Mouse (Mus musculus): Measurements from ENCODE around the gene Slx4ip. TPM values are rescaled to one million over a fixed set of nuclear protein-coding genes. Genes with fewer than 3 reads are reported as not detected.
"Not testable (repeated sequence)": the region's sequence is repeated elsewhere in the genome, so short reads cannot be mapped to it uniquely, and the experiment has no call there.

Gene Slx4ip
- total RNA-seq (2021), result 1 to 10 TPM; 2.7 TPM
- long read RNA-seq, experiment 1, result 0 reads
- long read RNA-seq, experiment 2, result 0 reads

DNA sequence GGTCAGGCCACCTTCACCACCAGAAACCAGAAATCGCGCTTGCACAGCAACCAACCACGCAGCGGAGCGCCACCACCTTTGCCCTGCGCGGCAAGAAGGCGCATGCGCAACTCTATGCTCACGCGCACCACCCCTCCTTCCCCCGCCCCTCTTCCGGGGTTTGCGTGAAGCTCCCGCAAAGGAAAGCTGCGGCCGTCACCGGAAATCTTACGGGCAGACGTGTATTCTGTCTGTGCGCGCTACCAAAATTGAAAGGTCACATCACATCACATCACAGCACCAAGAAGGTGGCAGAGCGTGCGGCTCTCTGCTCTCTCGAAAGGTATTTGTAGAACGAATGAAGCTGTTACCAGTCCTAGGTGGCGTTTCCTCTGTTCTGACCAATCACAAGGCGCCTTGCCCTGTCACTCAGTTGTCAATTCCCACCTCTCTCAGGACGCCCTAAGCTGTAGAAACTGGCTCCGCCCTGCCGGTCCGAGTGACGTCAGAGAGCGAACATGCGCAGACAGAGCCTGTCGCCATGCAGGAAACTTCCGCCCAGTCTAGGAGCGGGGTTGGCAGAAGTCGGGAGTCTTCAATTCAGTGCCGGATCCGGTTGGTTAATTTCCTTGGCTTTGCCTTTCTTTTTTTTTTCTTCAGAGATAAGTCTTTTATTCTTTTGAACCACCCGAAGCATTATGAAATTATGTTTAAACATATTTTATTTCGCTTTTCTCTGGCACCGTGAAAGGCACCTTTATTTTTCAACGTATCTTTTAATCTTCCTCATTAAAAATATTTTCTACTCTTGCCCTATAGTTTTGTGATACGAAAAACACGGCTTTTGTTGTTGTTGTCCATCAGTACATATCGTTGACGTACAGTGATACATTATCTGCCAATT, at the start of gene Slx4ip, which contains the start of the genes AL731706.1 and Mkks:
TSS of gene Slx4ip (plus strand) at position 151 of the 883 bp plus-strand sequence.
TSS of gene AL731706.1 (minus strand) at position 322 of the 883 bp plus-strand sequence.
TSS of gene Mkks (minus strand) at position 322 of the 883 bp plus-strand sequence.
- peak; percentile 100 for DNase-seq (ENCODE audit: low spot score)

GRCm38 (mm10) chr2:136850366-136850765, 40.7 kb upstream of the Slx4ip start:
- no peak for DNase-seq (ENCODE audit: low spot score)

- DNase-seq (ENCODE audit: low spot score), result no peak
These were observed 36.3 kb upstream of the Slx4ip start for GRCm38 (mm10) chr2:136854543-136855388.

GRCm38 (mm10) chr2:136885579-136885978, 5.4 kb upstream of the Slx4ip start, which contains the start of gene AL731706.2:
Gene AL731706.2 (minus strand): TSS chr2:136885679.
- DNase-seq (ENCODE audit: low spot score), result no peak

DNA sequence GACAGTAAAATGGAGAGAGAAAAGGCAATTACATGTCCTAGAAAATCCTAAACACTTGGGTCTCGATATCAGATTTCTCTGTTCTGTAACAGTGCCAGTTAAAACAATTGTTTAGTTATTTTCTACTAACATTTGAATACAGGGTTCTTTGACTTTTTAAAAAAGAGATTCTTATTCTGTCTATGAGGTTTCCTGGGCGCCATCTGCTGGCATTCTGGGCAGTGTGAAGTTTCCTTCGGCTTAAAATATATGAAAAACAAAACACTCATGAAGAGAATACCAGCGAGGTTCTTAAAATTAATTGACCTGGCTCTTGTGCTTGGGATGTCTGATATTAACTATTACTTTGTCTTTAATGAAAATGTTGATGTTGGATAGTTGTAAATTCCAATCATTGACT, 4.2 kb upstream of the Slx4ip start:
- DNase-seq (ENCODE audit: low spot score), result no peak

- not testable (repeated sequence) for DNase-seq (ENCODE audit: low spot score)
These were observed 326 bp upstream of the Slx4ip start for GRCm38 (mm10) chr2:136890716-136891067.

GRCm38 (mm10) chr2:136891951-136892371, 943 bp downstream of the Slx4ip start:
- DNase-seq (ENCODE audit: low spot score), result peak; percentile 98

- DNase-seq (ENCODE audit: low spot score), result no peak
These were observed 3.5 kb downstream of the Slx4ip start for GRCm38 (mm10) chr2:136894494-136894893.

DNA sequence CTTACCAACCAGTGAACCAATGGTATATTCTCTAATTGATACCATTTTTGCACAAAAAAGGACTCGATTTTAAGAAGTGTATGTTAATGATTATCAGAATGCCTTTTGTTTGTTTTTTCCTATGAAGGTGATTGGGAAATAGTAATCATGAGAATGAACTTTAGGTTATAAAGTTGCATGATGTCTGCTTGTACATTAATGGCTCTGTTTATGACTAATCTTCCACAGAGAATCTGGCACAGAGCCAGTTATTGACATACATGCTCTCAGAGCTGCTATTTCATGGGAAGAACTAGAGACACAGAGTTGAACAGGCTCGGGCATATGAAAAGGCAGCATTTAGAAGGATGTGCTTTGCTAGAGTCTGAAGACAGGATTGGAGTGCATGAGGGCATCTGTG, 5.1 kb downstream of the Slx4ip start:
- DNase-seq (ENCODE audit: low spot score), result no peak

DNA sequence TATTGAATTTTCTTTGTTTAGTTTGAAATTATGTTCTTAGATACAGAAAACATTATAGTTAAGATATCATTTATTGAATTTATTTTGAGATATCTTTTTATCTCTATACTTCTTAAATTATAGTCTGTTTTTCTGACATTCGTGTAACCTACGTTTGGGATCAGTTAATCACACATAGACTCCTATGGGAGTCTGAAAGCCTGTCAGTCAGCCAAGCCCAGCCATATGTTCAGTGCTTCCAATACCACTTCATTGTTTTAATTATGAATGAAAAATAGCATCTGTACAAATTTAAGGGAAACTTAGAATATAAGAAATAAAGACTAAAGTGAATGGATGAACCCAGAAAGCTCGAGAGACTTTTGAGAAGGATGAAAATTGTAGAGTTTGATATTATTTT, 17.6 kb downstream of the Slx4ip start:
- no peak for DNase-seq (ENCODE audit: low spot score)

DNA sequence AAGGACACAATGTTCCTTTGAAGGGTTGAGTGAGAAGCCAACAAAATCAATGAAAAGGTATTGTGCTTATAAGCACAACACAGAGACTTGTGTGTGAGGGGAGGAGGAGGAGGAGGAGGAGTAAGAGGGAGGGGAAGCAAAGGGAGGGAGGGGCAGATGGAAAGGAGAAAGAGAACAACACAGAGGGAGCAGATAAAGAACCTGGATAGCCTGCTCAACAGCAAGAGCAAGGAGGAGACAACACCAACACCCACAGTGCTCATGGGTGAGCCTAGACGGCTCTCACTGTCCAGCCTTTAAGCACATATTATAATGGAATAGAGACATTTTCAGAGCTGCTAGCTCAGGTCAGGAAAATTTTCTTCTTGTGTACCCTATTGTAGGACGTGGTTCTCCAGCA, 18.3 kb downstream of the Slx4ip start:
- no peak for DNase-seq (ENCODE audit: low spot score)

DNA sequence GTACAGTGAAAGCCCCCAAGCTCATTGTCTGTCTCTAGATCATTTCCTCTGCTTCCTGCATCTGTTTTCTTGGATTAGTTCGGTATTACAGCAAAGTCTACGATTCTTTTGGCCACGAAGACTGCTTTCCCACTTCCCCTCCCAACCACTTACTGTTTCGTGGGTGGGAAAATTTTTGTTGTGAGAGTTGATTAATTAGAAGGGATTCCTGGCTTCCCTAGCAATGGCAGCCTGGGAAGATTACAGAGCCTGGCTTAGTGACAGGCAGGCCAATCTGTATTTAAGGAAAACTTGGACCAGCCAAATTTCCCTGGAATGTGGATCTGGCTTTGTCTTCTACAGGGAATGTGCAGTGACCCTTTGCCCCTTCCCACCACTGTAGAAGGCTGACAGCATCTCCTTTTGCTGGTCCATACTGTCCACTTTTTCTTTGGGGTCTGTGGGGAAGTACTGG, 21.0 kb downstream of the Slx4ip start:
- no peak for DNase-seq (ENCODE audit: low spot score)

DNA sequence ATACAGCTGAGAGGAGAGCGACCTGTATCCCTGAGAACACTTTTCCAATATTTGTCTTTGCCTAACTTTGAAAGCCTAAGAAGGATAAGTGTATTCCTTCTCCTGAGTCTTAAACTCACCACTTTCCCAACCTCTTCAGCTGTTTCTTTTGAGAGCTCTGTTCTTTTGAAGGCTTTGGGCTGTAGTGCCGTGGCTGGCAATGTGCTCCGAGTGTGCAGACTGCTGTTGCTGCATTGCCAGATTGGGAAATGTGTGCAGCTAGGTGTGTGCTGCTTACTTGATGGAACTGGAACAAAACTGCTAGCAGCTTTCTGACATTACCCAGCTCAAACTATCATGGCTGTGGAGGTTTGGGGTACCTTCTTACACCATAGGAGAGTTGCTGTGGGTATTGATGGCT, 22.0 kb downstream of the Slx4ip start:
- DNase-seq (ENCODE audit: low spot score), result no peak

DNA sequence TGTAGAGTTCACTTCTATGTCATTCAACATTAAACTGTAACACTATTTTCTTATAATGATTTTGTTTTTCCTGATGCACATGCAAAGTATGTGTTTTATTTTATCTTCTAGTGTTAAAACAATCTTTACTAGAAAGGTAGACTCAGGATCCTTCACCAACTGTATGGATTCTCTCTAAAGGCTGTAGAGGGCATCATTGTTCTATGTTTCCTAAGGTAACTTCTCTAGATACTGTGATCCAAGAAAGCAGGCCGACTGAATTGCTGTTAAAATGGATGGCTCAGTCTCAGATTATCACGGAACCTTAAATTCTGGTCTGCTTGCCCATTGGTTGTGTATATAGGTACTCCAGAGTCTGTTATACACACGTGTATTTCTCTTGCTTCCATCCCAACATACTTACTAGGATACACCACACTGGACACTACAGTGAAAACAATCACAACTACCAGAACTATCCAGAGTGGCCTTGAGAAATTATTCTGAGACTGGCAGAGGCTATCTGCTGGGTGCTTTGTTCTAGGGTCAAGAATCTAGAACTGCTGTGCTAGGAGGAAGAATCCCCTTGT, 23.4 kb downstream of the Slx4ip start:
- no peak for DNase-seq (ENCODE audit: low spot score)

- peak; percentile 35 for DNase-seq (ENCODE audit: low spot score)
These were observed 28.4 kb downstream of the Slx4ip start for GRCm38 (mm10) chr2:136919433-136919832.

DNA sequence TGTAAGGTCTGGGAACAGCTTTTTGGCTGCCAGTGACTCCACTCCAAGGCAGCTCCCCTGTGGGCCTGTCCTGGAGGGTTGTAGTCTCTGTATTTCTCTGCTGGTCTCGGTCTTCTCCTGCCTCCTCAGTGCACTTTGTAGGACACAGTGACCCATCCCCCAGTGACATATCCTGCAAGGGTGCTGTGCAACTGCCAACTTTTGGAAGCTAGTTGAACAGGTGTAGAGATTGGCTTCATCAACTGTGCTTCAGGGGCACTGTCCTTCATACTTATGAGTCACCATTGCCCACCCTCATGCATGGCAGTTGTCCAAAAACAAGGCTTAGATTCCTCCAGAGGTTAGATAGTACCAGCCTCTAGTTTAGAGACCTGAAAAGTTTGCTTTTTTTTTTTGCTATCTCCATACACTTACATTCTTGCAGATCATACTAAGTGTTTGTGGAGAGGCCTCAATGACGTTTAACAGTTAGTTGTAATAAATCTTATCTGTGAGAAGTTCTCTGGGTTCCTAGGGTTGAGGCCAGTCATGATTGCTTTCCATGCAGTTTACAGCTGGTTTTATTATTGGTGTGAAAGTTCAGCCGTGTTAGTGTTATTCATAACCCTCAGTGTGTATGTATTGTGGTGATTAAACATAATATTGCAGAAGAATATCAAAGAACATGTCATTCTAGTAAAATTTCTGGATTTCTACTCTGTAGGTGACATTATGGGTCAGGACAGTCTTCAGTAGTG, 29.4 kb downstream of the Slx4ip start:
- DNase-seq (ENCODE audit: low spot score), result no peak

DNA sequence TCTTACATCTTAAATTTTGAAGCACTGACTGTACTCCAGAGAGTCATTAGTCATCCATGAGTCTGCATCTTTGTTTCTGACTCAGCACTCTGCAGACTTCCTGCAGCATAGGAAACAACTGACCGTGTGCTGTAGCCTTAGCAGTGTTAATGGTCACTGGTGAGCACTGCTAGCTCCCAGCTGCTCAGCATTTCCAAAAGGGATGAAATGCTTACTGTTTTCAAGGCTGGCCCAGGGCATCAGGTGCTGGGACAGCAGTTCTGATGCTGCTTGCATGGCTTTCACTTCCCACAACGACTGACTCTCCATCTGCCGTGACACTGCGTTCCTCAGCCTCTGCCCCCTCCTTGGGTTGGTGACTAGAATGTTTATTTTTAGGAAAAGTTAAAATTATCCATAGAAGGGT, 30.0 kb downstream of the Slx4ip start:
- peak; percentile 37 for DNase-seq (ENCODE audit: low spot score)

- no peak for DNase-seq (ENCODE audit: low spot score)
These were observed 45.6 kb downstream of the Slx4ip start for GRCm38 (mm10) chr2:136936391-136937288.

DNA sequence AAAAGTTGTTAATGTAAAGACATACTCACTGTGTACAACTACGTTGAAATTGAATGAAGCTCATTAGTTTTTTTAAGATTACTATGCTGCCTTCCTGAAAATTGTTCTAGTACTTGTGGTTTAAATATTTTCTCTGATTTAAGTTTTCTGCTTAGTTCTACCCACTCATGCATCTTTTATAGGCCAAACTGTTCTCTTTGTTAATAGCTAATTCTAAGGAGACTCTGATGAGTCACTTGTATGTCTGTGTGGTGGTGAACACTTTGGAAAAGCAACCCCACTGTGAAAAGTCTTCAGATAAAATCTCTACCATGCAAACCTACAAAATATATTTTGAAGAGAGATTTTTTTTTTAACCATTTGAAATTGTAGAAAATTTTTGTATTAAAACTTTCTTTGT, 47.2 kb downstream of the Slx4ip start:
- DNase-seq (ENCODE audit: low spot score), result no peak

GRCm38 (mm10) chr2:136946297-136946696, 55.3 kb downstream of the Slx4ip start:
- DNase-seq (ENCODE audit: low spot score), result no peak
